Mouse (Mus musculus) MEL (cell line): ENCODE measurements around the gene Cfap157. TPM values are rescaled to one million over a fixed set of nuclear protein-coding genes. Genes with fewer than 3 reads are reported as not detected.

Source experiments
- DNase-seq: peaks from one replicate; pipeline ENCODE4 v3.0.0; 2011; ENCODE audit warnings: low read depth, low spot score
- H3K27ac ChIP-seq: 2 replicates; pipeline ENCODE4 v1.5.1; 2012; ENCODE audit warnings: low read depth, mild to moderate bottlenecking, control low read depth, low read length, moderate library complexity; ENCODE audit not compliant: control insufficient read depth
- H3K27me3 ChIP-seq, 2 experiments: fragments of 150-350 bp in 1 of 2; sonication (generic) in 1 of 2; 2 replicates each; pipeline ENCODE4 v1.6.1; 2012; ENCODE audit warnings: low read length in 2 of 2, mild to moderate bottlenecking in 2 of 2, improper control_type of control experiment in 1 of 2, moderate library complexity in 1 of 2; ENCODE audit not compliant: insufficient read depth in 2 of 2, control insufficient read depth in 1 of 2
- H3K36me3 ChIP-seq, 2 experiments: 2 replicates each; pipeline ENCODE4 v1.6.1; 2012 to 2014; ENCODE audit warnings: low read length in 2 of 2, improper control_type of control experiment in 1 of 2, inconsistent platforms in 1 of 2, mild to moderate bottlenecking in 1 of 2; ENCODE audit not compliant: insufficient read depth in 2 of 2, control insufficient read depth in 1 of 2
- H3K4me1 ChIP-seq, 2 experiments: fragments of 150-350 bp in 1 of 2; sonication (generic) in 1 of 2; 2 replicates each; pipeline ENCODE4 v1.6.1; 2012; ENCODE audit warnings: low read length in 2 of 2, improper control_type of control experiment in 1 of 2, mild to moderate bottlenecking in 1 of 2; ENCODE audit not compliant: insufficient read depth in 2 of 2, control insufficient read depth in 1 of 2
- H3K4me3 ChIP-seq, 2 experiments: fragments of 150-350 bp in 1 of 2; sonication (generic) in 1 of 2; 2 replicates each; pipeline ENCODE4 v1.5.1; 2012; ENCODE audit warnings: low read depth in 2 of 2, low read length in 2 of 2, mild to moderate bottlenecking in 2 of 2, moderate library complexity in 2 of 2, control low read depth in 1 of 2, improper control_type of control experiment in 1 of 2; ENCODE audit not compliant: control insufficient read depth in 1 of 2, insufficient read depth in 1 of 2
- H3K79me2 ChIP-seq: 2 replicates; pipeline ENCODE4 v1.6.1; 2012; ENCODE audit warnings: mild to moderate bottlenecking, low read length, moderate library complexity; ENCODE audit not compliant: control insufficient read depth, poor library complexity, insufficient read depth
- H3K9ac ChIP-seq: 2 replicates; pipeline ENCODE4 v1.6.1; 2012; ENCODE audit warnings: low read depth, mild to moderate bottlenecking, control low read depth, low read length, moderate library complexity; ENCODE audit not compliant: control insufficient read depth, poor library complexity, severe bottlenecking
- H3K9me3 ChIP-seq: fragments of 150-350 bp; sonication (generic); replicated peaks from 2 replicates; pipeline ENCODE4 v1.6.1; 2012; ENCODE audit warnings: mild to moderate bottlenecking, low read length, improper control_type of control experiment, moderate library complexity; ENCODE audit not compliant: insufficient read depth
- CHD2 ChIP-seq: IDR thresholded peaks from 2 replicates; pipeline ENCODE4 v1.6.1; 2011; ENCODE audit warnings: low read length, improper control_type of control experiment
- CTCF ChIP-seq, 3 experiments: IDR thresholded peaks in 2 of 3; conservative IDR thresholded peaks in 1 of 3; 2 replicates each; pipeline ENCODE4 v1.5.1; 2011 to 2012; ENCODE audit warnings: low read length in 3 of 3, low read depth in 2 of 3, mild to moderate bottlenecking in 2 of 3, improper control_type of control experiment in 1 of 3, inconsistent platforms in 1 of 3, mixed read lengths in 1 of 3, moderate library complexity in 1 of 3; ENCODE audit not compliant: control insufficient read depth in 1 of 3, insufficient read depth in 1 of 3, poor library complexity in 1 of 3, severe bottlenecking in 1 of 3
- EP300 ChIP-seq, 2 experiments: IDR thresholded peaks; 2 replicates each; pipeline ENCODE4 v1.6.1; 2011; ENCODE audit warnings: improper control_type of control experiment in 2 of 2, low read length in 2 of 2, low read depth in 1 of 2, mild to moderate bottlenecking in 1 of 2
- ETS1 ChIP-seq: IDR thresholded peaks from 2 replicates; pipeline ENCODE4 v1.6.1; 2012; ENCODE audit warnings: low read depth, mild to moderate bottlenecking, inconsistent platforms, low read length, improper control_type of control experiment, moderate library complexity
- GABPA ChIP-seq: IDR thresholded peaks from 2 replicates; pipeline ENCODE4 v1.6.1; 2012; ENCODE audit warnings: low read depth, mild to moderate bottlenecking, inconsistent platforms, low read length, improper control_type of control experiment, moderate library complexity
- GATA1 ChIP-seq: IDR thresholded peaks from 2 replicates; pipeline ENCODE4 v1.6.1; 2011; ENCODE audit warnings: low read depth, low read length, improper control_type of control experiment
- MAFK ChIP-seq: IDR thresholded peaks from 2 replicates; pipeline ENCODE4 v1.6.1; 2011; ENCODE audit warnings: low read depth, mild to moderate bottlenecking, low read length, improper control_type of control experiment, borderline replicate concordance
- MAX ChIP-seq: IDR thresholded peaks from 2 replicates; pipeline ENCODE4 v1.6.1; 2011; ENCODE audit warnings: low read length, improper control_type of control experiment
- MAZ ChIP-seq: IDR thresholded peaks from 2 replicates; pipeline ENCODE4 v1.6.1; 2012; ENCODE audit warnings: low read depth, mild to moderate bottlenecking, inconsistent platforms, low read length, improper control_type of control experiment
- MYB ChIP-seq: IDR thresholded peaks from 2 replicates; pipeline ENCODE4 v1.6.1; 2011; ENCODE audit warnings: mild to moderate bottlenecking, low read depth, low read length, improper control_type of control experiment
- NRF1 ChIP-seq: IDR thresholded peaks from 2 replicates; pipeline ENCODE4 v1.6.1; 2014; ENCODE audit warnings: low read depth, mild to moderate bottlenecking, inconsistent platforms, low read length, improper control_type of control experiment, moderate library complexity; ENCODE audit not compliant: poor library complexity, insufficient read depth, severe bottlenecking
- POLR2A ChIP-seq, 2 experiments: IDR thresholded peaks; 2 replicates each; pipeline ENCODE4 v1.6.1; 2011 to 2012; ENCODE audit warnings: low read length in 2 of 2, mild to moderate bottlenecking in 2 of 2, control low read depth in 1 of 2, improper control_type of control experiment in 1 of 2, low read depth in 1 of 2, moderate library complexity in 1 of 2; ENCODE audit not compliant: control insufficient read depth in 1 of 2, insufficient read depth in 1 of 2, poor library complexity in 1 of 2
- POLR2AphosphoS5 ChIP-seq: IDR thresholded peaks from 2 replicates; pipeline ENCODE4 v1.6.1; 2012; ENCODE audit warnings: low read depth, borderline replicate concordance, mild to moderate bottlenecking, inconsistent platforms, low read length, moderate library complexity, mixed read lengths
- RAD21 ChIP-seq: IDR thresholded peaks from 2 replicates; pipeline ENCODE4 v1.6.1; 2011; ENCODE audit warnings: mild to moderate bottlenecking, low read depth, low read length, improper control_type of control experiment
- RCOR1 ChIP-seq: IDR thresholded peaks from 2 replicates; pipeline ENCODE4 v1.6.1; 2012; ENCODE audit warnings: low read depth, mild to moderate bottlenecking, inconsistent platforms, low read length, improper control_type of control experiment
- SMC3 ChIP-seq: IDR thresholded peaks from 2 replicates; pipeline ENCODE4 v1.6.1; 2011; ENCODE audit warnings: low read depth, low read length, improper control_type of control experiment
- UBTF ChIP-seq: IDR thresholded peaks from 2 replicates; pipeline ENCODE4 v1.6.1; 2012; ENCODE audit warnings: low read depth, mild to moderate bottlenecking, inconsistent platforms, low read length, improper control_type of control experiment, moderate library complexity, borderline replicate concordance; ENCODE audit not compliant: insufficient read depth
- USF1 ChIP-seq: IDR thresholded peaks from 2 replicates; pipeline ENCODE4 v1.6.1; 2014; ENCODE audit warnings: low read depth, mild to moderate bottlenecking, inconsistent platforms, low read length, improper control_type of control experiment, moderate library complexity
- USF2 ChIP-seq, 2 experiments: IDR thresholded peaks; 2 replicates each; pipeline ENCODE4 v1.6.1; 2011 to 2012; ENCODE audit warnings: improper control_type of control experiment in 2 of 2, low read length in 2 of 2, borderline replicate concordance in 1 of 2, inconsistent platforms in 1 of 2, low read depth in 1 of 2, mild to moderate bottlenecking in 1 of 2; ENCODE audit not compliant: insufficient read depth in 1 of 2
- ZNF384 ChIP-seq: IDR thresholded peaks from 2 replicates; pipeline ENCODE4 v1.6.1; 2012; ENCODE audit warnings: low read depth, mild to moderate bottlenecking, inconsistent platforms, low read length, improper control_type of control experiment
- polyA plus RNA-seq, 2 experiments: library from polyadenylated mRNA; stranded (reverse) in 1 of 2; unstranded in 1 of 2; fragments of >175 nt in 1 of 2; fragments of >200 nt in 1 of 2; gene quantifications; 2 replicates each; pipeline versions ENCODE4 v1.2.1 to v1.2.4; 2012; ENCODE audit warnings: low replicate concordance in 2 of 2, low read depth in 1 of 2; ENCODE audit not compliant: insufficient read length in 2 of 2, insufficient read depth in 1 of 2, missing spikeins in 1 of 2
- total RNA-seq: library from RNA; depleted of rRNA; stranded (reverse); fragments of 300-350 nt; gene quantifications from 2 replicates; pipeline ENCODE4 v1.2.3, GENCODE M21; 2012

Gene Cfap157
- total and polyA plus RNA-seq, 3 experiments: 0.12 to 2.3 TPM; not detected in 1

DNA sequence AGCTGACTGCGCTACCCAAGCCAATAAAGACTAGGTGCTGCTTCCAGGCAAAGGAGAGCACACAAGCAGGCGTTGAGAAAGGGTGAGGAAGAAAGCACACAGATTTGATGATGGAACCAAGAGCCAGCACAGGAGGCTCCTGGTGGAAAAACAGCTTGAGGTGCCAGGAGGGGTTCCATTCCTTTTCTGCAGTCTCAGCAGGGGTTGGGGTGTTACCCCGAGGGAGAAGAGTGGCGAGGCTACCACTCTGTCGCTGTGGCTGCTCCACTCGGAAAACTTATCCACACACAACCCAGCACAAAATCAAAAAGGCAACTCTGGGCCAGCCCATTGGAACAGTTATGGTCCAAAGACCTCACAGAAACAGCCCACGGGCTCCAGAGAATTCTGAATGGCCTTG is 33.4 kb upstream of the Cfap157 start:
- DNase-seq: no peak
- H3K27ac ChIP-seq: no peak overlapping the region
- H3K4me1 ChIP-seq: no peaks in the 10 kb centered on the region
- TF ChIP-seq MAX: no peak
- TF ChIP-seq EP300 (IDR thresholded peaks at IDR 0.05; ENCODE audit: low read depth in 1 of 2, low read length in 2 of 2): no peak
- no peaks in the 10 kb centered on the region for H3K27me3 ChIP-seq
- no peaks in the 10 kb centered on the region for H3K79me2 ChIP-seq
- no peaks in the 10 kb centered on the region for H3K9me3 ChIP-seq
- H3K4me3 ChIP-seq: no peak overlapping the region
- peaks cover 0 to 2% of the 10 kb centered on the region in 2 experiments; a peak in 1 of 4 replicates for H3K36me3 ChIP-seq
- H3K9ac ChIP-seq: no peak overlapping the region

DNA sequence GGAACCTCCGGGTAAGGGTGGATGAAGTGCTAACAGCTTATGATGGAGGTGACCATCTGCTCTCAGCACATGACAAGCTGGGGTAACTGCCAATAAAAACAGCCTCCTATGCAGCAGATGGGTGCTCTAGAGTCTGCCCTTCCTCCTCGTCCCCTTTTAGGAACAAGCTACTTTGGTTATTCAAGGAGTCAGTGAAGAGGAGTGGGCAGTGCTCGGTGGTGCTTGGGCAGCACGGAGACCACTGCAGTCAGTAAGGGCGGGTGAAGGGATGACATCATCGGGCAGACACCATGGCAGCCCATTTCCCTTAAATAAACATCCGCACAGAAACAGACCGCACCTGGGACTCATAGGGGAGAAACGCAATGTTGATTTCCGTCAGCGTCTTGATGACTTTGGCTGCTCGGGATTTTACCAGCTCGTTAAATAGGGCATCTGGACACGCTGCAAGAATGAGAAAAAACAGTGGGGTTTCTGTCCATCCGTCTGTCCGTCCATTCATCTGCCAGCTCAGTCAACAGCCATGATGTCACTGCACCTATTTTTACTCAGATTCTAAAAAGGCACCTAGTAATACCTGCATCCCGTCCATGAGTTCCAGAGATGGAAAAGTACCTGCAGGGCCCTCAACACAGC is 32.8 kb upstream of the Cfap157 start:
- Histone ChIP-seq H3K36me3 (peaks cover 0 to 2% of the 10 kb centered on the region in 2 experiments; a peak in 1 of 4 replicates), H3K9me3 (no peaks in the 10 kb centered on the region), H3K79me2 (no peaks in the 10 kb centered on the region), H3K9ac (no peak overlapping the region), H3K4me1 (no peaks in the 10 kb centered on the region), H3K4me3 (no peak overlapping the region)
- no peak for TF ChIP-seq MAZ
- no peak for TF ChIP-seq GABPA
- TF ChIP-seq CTCF (IDR thresholded peaks at IDR 0.05 in 2 of 3, conservative IDR thresholded peaks at IDR 0.05 in 1 of 3; ENCODE audit: control insufficient read depth in 1 of 3, insufficient read depth in 1 of 3, low read depth in 2 of 3, low read length in 3 of 3, poor library complexity in 1 of 3, severe bottlenecking in 1 of 3): no peak
- no peak for TF ChIP-seq MYB
- no peak for TF ChIP-seq ZNF384
- TF ChIP-seq GATA1: no peak
- TF ChIP-seq SMC3: no peak
- no peak for TF ChIP-seq RAD21
- TF ChIP-seq UBTF: no peak
- TF ChIP-seq, all 39 proteins: peak for 0
- no peaks in the 10 kb centered on the region for H3K27me3 ChIP-seq
- no peak for DNase-seq
- H3K27ac ChIP-seq: no peak overlapping the region

DNA sequence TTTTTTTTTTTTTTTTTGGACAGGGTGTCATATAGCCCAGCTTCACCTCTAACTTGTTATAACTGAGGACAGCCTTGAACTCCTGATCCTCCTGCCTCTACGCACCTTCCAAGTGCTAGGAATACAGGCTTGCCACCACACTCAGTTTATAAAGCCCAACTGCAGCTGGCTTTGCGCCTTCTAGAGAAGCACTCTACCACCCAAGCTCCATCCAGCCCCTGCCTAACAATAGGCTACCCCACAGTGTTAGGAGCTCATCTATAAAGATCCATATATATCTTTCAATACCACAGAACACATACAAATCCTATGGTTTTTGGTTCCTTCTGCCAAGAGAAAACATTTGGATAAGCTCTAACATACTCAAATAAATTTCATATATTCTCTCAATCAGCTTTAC is 32.3 kb upstream of the Cfap157 start:
- Histone ChIP-seq H3K27ac (no peak overlapping the region), H3K4me1 (no peaks in the 10 kb centered on the region), H3K9ac (no peak overlapping the region), H3K9me3 (no peaks in the 10 kb centered on the region)
- DNase-seq: no peak
- TF ChIP-seq CTCF (IDR thresholded peaks at IDR 0.05 in 2 of 3, conservative IDR thresholded peaks at IDR 0.05 in 1 of 3; ENCODE audit: control insufficient read depth in 1 of 3, insufficient read depth in 1 of 3, low read depth in 2 of 3, low read length in 3 of 3, poor library complexity in 1 of 3, severe bottlenecking in 1 of 3) (no peak), MAZ (no peak), POLR2A (IDR thresholded peaks at IDR 0.05; ENCODE audit: control insufficient read depth in 1 of 2, insufficient read depth in 1 of 2, low read depth in 1 of 2, low read length in 2 of 2, poor library complexity in 1 of 2) (no peak), NRF1 (no peak), USF1 (no peak), MAFK (no peak), RCOR1 (no peak), MYB (no peak), ZNF384 (no peak), USF2 (IDR thresholded peaks at IDR 0.05; ENCODE audit: borderline replicate concordance in 1 of 2, insufficient read depth in 1 of 2, low read depth in 1 of 2, low read length in 2 of 2) (no peak), ETS1 (no peak), POLR2AphosphoS5 (no peak), CHD2 (no peak)
- TF ChIP-seq, all 39 proteins: peak for 0
- Histone ChIP-seq H3K79me2 (no peaks in the 10 kb centered on the region), H3K27me3 (no peaks in the 10 kb centered on the region), H3K4me3 (no peak overlapping the region), H3K36me3 (peaks cover 0 to 2% of the 10 kb centered on the region in 2 experiments; a peak in 1 of 4 replicates)
